9 mouse cellular contexts compared by ENCODE assay signal in the genomic region with DNA sequence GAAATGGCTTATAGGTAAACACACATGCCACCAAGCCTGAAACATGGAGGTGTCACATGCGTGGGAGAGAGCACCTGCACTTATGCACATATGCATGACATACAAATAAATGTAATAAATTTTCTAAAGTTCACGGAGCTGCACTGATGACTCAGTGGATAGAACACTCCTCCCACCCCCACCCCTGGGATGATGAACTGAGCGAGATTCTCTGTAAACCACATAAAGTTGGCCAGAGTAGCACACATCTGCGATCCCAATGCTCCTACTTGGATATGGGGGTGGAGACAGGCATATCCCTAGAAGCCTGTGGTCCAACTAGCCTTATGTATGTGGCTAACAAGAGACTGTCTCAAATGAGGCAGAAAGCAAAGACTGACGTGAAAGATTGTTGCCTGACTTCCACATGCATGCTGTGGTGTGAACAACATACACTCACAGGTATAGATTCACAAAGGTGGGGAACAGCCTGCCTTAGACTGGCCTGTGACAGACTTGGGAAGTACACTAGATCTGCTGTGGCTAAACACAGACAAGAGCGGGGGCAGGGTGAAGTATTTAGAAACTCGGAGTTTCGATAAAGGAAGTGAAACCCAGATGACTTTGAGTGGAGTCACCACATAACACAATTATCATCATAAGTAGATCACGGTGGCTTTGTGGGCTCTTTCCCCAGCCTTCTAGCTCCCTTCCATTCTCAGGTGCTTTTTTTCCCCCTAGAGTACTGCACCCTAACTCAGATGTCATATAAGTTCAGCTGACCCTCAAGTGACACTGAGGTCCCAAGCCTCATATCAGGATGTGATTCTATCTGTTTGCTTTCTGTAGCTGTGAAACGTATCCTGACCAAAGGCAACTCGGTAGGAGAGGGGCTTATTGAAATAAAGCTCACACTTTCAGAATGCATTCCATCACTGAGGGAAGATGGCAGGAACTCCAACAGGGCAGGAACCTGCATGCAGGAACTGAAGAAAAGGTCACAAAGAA. TPM values are rescaled to one million over a fixed set of nuclear protein-coding genes. Genes with fewer than 3 reads are reported as not detected.
A peak's percentile ranks its signal among the peaks of the same experiment; 100 is the strongest.
DNase-seq lines count a peak whose midpoint lies in the region; ATAC-seq and TF ChIP-seq lines count a peak whose summit lies in the region.
"Had no signal": no experiment of that assay in that cellular context is flagged by ENCODE, and none has a peak within 500 bp of the region (broad histone marks: within the 10 kb centered on the region; RNA-seq: fewer than 3 reads in every experiment).

No protein-coding gene starts in this region.

- DNase-seq in heart, embryonic 10.5 days (ENCODE audit: low spot score) = no peak
- no peak for DNase-seq in heart, postnatal 14 days
- no peak for DNase-seq in G1E (ENCODE audit: low spot score)
- peak; percentile 74 for DNase-seq in naive thymus-derived CD4-positive, alpha-beta T cell, adult 2 months (ENCODE audit: low read depth)
- DNase-seq in embryo, embryonic 10.5 days (ENCODE audit: low spot score) = no peak
- DNase-seq in layer of hippocampus, postnatal 14 days (ENCODE audit: low spot score in 2 of 2) = no peak
- no peak for DNase-seq in left cerebral cortex, postnatal 4 days

- H3K4me1 ChIP-seq in heart, embryonic 10.5 days = peaks cover 57% of the 10 kb centered on the region
- peaks cover 55% of the 10 kb centered on the region for H3K4me1 ChIP-seq in G1E (ENCODE audit: insufficient read depth, low read depth, low read length)

- 0 out of 2 replicates have a peak, but pooled peaks cover 4% of the 10 kb centered on the region for H3K9me3 ChIP-seq in heart, embryonic 10.5 days
- H3K9me3 ChIP-seq in G1E (replicated peaks) = peaks cover 3% of the 10 kb centered on the region

- no peak for TF ChIP-seq CTCF in G1E (IDR thresholded peaks at IDR 0.05; ENCODE audit: low read depth, low read length)

- intact Hi-C loops in heart, postnatal 14 days (cut with DNase I) = no loop called here
- intact Hi-C loops in left cerebral cortex, postnatal 4 days (cut with DNase I) = no loop called here

- 57% methylated on average over 11 of the region's 11 CpGs for WGBS in heart, embryonic 10.5 days

- ATAC-seq in G1E (ENCODE audit: extremely low read depth, insufficient number of reproducible peaks, low FRiP score, poor library complexity, severe bottlenecking) = peak; percentile 35; the same call in 1 of the 2 replicates
- ATAC-seq in hematopoietic stem cell, adult 5-6 weeks (replicated peaks in 1 of 2; ENCODE audit: insufficient read depth in 1 of 2, low FRiP score in 2 of 2, low TSS enrichment in 1 of 2, low read depth in 1 of 2, poor library complexity in 2 of 2, severe bottlenecking in 2 of 2) = peak; percentile 80 to 81
- ATAC-seq: forebrain, embryonic 16.5 days had no signal

- H3K27me3 ChIP-seq in heart, embryonic 10.5 days (ENCODE audit: insufficient read depth, poor library complexity, severe bottlenecking) = no peaks in the 10 kb centered on the region
- H3K27me3 ChIP-seq in G1E (ENCODE audit: insufficient read depth, low read length) = no peaks in the 10 kb centered on the region

- no peak overlapping the region for H3K4me3 ChIP-seq in heart, embryonic 10.5 days
- H3K4me3 ChIP-seq in G1E (ENCODE audit: low read depth, low read length) = no peak overlapping the region; the same call in 1 of the 2 replicates

- H3K36me3 ChIP-seq in heart, embryonic 10.5 days = peaks cover 38% of the 10 kb centered on the region
- peaks cover 60% of the 10 kb centered on the region for H3K36me3 ChIP-seq in G1E (replicated peaks)

- peak overlapping the region; percentile 82 for H3K27ac ChIP-seq in heart, embryonic 10.5 days

RNA-seq across cellular contexts. Expression of gene Igf2r, which starts 13.7 kb away (rescaled TPM):
- 141 and 272 TPM in 2 replicates for polyA plus RNA-seq in heart, embryonic 10.5 days (2016; fragmentation: Nextera tagmentation; extraction: Ambion mirVana)
- total RNA-seq in heart, postnatal 14 days (2021) = 100 to 1,000 TPM; 131 to 132 TPM
- total RNA-seq in G1E (2014; fragmentation: Nextera tagmentation) (69.9 and 74.3 TPM in 2 replicates), G1E (2017) (73.1 and 75.5 TPM in 2 replicates)
- polyA plus RNA-seq in G1E (2012) = 15.8 and 20.3 TPM in 2 replicates
- 17.5 and 24.6 TPM in 2 replicates for total RNA-seq in hematopoietic stem cell, adult 5-6 weeks (2017)
- total RNA-seq in layer of hippocampus, postnatal 14 days (2021) = 10 to 100 TPM; 28.1 TPM
- 10 to 100 TPM; 33.2 to 35.2 TPM for total RNA-seq in left cerebral cortex, postnatal 4 days (2021)
